Mouse (Mus musculus) right cerebral cortex, postnatal 25 days (tissue): ENCODE data around the gene Poc1b.
"Not testable (repeated sequence)": the region's sequence is repeated elsewhere in the genome, so short reads cannot be mapped to it uniquely, and the experiment has no call there.

Source experiments
- DNase-seq: peaks from one replicate; pipeline ENCODE4 v3.0.0; 2022

Gene Poc1b

DNA sequence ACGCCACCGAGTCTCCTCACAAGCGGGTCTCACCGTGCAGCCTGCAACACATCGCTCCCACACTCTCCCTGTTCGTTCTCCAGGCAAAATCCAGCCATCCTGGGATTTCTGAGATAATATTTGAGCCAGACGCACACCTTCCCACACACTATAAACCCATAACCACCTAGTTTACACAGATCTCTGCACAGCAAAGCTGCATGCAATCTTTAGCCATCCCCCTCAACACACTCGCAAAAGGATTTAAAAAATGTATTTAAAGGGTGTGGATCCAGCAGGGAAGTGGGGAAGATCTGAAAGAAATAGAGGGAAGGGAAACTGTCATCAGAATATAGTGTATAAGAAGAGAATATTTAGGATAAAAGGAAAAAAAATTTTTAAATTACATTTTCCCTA lies 9.4 kb downstream of the Poc1b start:
- DNase-seq: no peak

DNA sequence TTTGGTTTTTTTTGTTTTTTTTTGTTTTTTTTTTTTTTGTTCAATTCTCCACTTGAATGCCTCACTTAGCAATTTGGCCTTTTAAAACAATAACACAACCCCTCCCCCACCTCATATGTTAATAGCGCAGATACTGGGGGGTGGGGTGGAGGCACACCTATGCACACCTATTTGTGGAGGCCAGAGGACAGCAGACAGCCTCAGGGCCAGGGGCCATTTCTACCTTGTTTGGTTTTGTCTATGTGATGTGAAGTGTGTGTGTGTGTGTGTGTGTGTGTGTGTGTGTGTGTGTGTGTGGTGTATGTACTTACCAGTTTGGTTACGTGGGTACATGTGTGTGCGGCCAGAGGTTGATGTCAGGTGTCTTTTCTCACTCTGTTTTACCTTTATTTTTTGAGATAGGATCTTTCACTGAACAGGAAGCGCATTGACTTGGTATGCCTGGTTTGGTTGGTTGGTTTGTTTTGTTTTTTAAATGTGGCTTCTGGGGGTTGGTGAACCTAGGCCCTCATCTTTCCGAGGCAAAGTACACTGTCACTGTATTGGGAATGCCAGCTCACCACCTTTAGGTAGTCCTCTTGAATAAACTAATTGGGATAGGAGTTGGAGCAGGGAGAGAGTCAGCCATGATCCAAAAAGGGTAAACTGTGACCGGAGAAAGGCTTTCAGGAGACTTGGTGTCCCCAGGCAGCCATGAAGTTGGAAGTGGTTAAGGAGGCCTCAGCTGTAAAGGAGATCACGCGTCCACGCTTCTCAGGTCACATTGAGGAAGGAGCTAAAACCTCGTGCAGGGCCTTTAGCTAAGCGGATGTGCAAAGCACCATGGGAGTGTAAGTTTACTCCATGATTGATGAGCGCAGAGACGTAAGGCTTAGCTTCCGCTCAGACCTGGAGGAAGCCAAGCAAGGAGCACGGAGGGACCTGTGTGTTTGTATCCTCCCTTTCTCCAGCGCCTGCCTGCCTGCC lies 10.1 kb downstream of the Poc1b start:
- no peak for DNase-seq

DNA sequence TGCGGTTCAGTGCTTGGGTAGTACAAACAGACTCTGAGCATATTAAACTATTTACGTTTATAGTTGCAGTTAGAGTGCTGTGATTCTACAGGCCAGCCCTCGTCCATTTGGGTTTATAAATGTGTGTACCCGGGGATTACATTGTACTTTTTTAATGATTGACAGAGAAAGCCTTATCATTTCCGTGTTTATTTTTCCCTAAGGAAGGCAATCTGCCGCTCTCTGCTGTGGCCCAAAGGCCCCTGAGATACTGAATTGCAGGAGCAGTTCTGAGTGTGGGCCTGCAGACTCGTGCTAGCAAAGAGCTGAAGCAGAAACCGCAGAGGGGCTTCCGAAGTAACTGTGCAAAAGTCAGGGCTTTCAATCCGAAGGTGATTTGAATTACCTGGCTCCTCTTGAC lies 11.0 kb downstream of the Poc1b start:
- DNase-seq: no peak

DNA sequence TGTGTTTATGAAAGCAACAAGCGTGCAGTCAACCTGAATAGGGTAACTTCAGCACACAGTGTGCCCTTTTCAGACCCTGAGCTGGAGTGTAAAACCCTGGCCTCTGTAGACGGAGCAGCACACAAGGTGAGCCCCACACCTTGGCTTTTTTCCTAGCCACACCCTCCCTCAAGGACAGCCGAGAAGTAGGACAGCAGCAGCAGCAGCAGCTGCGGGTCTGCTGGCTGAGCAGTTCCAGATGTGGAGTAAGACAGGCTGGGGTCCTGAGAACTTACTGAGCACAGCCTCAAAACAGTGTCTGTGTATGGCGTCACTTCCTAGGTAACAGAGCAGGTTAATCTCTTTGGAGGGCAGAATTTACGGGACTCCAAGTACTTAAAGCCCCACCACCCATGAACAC lies 11.9 kb downstream of the Poc1b start:
- no peak for DNase-seq

DNA sequence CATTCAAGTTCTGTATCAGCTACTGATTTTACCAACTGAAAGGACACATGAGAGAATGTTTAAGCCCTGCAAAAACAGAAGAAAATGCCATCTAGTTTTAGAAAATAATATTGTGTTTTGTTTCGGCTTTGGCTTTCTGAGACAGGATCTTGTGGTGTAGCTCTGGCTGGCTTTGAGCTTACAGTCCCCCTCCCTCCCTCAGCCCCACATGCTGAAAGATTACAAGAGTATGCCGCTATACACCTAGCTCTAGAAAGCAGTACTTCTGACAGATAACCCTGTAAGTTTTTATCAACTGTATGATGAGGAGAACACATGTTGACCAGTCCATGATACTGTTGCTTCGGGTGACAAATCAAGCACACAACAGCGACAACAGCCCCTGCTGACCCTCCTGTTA lies 12.6 kb downstream of the Poc1b start:
- DNase-seq: no peak

DNA sequence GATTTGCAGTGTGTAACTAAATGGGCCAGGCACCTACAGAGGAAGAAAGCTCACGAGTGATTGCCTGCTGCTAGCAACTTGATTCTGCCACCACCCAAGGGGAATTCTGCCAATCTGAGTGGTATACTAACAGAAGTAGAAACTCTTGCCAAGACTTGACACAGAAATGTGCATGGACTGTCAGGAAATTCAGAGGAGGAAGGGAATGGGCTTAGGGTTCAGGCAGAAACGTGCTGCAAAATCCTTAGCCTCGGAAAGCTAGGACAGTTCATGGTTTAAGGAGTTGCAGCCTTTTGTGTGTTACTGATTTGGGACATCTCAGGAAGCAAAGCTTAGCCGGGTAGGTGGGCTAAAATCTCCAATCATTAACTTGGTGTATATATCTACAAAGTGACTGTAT lies 19.4 kb downstream of the Poc1b start, which contains the start of gene Phxr2:
TSS of gene Phxr2 (minus strand) at position 101 of the 400 bp plus-strand sequence.
- no peak for DNase-seq

DNA sequence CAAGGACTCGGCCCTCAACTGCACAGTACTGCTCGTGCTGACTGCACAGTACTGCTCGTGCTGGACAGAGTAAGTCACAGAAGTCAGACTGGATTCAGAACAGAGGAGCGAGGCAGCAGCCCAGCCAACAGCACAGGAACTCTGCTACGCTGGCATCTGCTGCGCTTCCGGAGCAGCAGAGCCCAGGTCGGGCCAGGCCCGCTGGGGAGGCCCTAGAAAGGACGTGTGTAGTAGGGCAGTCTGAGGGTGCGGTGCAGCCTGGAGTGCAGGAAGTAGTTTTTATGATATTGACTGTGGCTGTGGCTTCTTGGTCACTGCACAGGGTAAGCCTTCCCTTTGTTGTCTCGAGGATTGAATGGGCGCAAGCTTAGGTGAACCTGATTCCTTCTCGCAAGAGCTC lies 20.1 kb downstream of the Poc1b start:
- DNase-seq: no peak

DNA sequence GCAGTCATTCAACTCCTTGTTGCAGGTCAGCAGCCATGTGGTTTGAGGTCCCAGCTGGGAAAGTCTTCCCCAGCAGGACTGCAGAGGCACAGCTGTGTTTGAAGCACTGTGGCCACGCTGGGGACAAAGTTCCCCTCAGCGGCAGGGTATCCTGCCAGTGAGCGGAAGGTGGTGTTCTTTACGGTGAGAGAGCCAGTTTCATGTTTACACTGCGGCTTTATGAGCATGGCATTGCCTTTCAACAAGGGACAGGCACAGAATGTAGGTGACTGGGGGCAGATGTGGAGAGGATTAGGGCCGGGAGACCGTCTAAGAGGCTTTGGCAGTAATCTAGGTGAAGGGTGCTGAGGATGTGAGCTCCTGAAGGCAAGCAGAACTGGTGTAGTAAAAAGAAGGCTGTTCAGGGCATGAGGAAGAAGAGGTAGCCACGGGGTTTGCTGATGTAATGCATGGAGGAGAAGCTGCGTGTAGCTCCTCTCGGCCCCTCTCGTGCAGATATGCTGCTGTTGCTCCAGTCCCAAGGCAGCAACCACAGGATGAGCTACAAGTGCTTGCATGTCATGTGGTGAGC lies 20.9 kb downstream of the Poc1b start:
- no peak for DNase-seq

DNA sequence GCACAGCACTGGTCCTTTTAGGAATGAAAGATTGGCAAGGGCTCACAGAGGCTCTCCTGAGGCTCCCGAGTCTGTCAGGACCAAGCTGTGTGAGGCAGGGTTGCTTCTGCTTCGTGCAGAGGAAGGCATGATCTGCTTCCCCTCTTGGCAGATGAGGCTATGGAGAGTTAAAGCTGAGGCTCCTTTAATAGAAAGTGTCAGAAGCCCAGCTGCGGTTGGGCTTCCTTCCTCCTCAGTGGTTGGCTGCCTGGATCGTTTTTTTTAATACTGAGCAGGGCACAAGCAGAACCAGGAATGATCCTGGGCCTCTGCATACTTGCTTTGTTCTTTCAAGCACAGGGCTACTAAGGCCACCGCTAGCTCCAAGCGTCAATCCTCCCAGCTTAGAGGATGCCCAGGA lies 23.8 kb downstream of the Poc1b start:
- DNase-seq: no peak

DNA sequence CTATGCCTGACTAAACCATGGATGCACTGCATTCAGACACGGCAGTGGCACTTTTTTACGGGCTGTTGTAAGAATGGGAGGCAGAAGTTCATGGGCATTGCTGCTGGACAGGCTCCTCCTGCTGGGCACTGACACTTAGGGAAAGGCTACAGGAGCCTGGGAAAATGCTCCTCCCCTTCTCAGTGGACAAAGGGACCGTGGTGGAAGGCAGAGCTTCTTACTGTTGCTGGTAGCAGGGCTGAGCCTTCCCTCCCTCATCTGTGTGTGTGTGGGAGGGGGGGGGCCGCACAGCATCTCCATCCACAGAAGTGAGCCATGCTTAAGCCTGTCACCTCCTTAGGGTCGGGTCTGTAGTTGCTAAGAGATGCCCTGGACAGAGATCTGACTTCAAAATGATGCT lies 24.5 kb downstream of the Poc1b start:
- no peak for DNase-seq

DNA sequence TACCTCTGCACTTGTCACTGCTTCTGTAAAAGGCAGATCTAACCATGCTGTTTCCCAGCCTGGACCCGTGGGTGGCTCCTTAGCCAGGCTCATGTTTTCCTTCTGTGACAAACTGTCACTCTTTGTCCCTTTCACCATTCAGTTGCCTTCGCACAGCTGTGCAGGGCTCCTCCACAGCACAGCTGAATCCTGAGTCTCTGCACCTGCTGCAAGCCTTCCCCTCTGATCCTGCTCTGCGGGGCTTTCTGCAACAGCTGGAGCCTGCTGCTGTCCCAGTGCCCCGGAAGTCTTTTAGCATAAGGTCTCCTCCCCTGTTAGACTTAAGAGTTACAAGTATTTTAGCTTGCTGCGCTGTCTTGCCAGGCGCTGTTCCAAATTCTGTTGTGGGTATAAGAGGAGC lies 25.4 kb downstream of the Poc1b start:
- DNase-seq: no peak

DNA sequence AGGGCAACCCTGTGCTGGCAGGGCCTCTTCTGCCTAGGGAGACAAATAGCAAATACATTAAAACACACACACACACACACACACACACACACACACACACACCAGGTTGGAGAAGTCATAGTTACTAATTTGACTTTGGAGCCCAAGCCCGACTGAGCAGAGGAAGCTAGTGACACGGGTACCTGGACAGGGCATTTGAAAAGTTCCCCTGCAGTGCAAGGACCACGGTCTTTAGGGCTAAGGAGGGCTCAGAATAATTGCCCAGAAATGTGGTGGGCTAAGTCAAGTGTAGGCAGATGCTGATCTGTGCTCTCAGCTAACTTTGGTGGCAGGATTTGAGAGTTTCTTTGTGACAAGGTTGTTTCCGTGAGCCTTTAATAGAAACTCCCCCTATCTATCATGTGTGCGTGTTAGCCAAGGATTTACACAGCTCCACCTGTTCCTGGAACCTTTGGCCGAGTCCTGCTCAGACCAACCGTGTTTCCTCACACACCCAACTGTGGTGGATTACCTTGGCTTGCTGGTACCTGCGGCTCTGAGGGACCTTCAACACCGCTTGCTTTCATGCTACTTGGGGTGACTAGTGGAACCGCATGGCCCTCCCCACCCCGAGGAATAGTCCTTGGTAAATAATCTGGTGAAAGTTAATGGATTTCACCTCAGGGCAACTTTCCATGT lies 25.9 kb downstream of the Poc1b start:
- DNase-seq: no peak

DNA sequence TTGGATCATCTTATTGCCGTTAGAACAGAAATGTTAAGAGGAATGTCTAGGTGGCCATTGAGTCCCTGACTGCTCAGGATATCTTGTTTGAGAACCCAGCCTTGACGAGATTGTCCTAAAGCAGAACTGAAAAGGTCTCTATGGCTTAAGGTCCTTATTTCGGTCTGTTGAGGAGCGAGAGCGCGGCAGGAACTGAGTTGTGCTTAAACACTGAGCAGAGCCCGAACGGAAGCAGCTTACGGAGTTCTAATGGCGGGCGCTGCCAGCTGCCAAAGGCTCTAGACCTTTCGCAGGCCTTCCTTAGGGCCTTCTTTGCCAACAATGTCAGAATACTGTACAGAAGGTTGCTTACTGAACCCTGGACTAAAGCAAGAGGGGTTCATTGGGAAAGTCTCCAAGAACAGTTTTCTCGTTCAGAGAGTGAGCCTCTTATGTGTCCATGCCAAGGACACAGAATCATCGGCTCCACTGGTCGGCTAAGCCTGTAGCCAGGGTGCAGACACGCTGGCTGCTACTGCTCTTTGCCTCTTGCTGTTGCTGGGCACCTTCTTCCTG lies 26.6 kb downstream of the Poc1b start:
- no peak for DNase-seq

DNA sequence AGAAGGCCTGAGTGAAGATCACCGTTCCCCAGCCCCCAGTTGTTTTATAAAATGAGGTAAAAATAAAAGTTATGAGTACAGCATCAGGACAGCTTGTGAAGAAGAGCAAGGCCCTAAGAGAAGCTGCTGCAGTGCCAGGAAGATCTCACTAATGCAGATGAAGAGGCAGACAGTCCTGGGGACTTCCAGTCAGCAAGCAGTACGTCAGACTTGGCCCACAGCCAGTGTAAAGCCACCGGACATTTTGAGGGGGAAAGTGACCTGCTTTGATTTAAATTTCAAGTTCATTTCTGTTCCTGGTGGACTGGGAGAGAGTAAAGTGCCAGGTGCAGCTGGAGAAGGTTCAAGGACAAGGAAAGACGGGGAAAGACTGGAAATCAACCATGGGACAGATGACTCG lies 29.5 kb downstream of the Poc1b start:
- DNase-seq: no peak

DNA sequence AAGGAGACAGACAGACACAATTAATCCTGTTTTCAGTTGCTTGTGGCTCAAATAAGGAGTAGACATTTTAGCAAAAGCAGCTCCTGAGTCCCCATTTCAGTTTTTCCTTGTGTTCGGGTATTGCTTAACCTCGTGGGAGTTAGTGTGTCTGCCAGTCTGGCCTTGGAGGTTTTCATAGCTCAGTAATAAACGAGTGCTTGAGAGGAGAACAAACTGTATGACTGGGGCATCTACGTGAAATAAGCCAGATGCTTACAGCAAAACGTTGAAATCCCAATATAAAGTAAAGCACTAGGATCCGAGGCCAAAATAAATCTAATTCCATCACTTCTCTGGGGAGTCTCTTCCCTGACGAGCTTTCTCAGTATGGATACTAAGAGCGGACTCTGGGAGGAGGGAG lies 38.8 kb downstream of the Poc1b start:
- no peak for DNase-seq

DNA sequence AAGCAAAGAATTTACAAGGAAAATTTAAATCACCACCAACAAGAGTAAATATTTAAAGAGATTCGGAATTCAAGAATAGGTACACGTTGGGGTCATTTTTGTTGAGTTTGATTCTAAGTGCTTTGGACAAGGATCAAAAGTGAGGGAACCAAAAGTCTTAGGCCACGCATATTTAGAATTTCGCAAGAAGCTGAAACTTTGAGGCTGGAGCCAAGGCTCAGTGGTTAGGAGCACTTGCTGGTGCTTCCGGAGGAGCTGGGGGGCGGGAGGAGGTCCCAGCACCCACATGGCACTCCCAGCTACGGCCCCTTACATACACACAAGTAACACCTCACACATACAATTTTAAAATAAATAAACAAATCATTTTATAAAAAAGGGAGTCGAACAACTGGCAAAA lies 39.8 kb downstream of the Poc1b start:
- no peak for DNase-seq

DNA sequence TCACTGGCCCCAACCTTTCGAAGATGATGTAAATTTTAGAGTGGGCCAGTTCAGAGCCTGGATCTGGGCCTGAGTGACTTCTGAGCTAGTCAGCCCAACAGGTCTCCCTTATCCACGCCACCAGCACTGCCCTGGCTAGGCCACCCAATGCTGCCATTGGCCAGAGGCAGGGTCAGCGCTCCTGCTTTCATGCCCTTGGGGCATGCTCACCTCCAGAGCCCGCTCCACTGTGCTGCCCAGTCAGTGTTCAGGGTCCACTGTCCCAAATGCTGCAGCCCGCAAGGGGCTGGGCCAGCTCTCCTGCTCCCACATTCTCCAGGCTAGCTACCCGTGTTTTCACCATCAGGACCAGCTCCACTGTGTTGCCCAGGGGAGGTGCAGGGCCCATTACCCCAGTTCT lies 43.2 kb downstream of the Poc1b start:
- DNase-seq: no peak

DNA sequence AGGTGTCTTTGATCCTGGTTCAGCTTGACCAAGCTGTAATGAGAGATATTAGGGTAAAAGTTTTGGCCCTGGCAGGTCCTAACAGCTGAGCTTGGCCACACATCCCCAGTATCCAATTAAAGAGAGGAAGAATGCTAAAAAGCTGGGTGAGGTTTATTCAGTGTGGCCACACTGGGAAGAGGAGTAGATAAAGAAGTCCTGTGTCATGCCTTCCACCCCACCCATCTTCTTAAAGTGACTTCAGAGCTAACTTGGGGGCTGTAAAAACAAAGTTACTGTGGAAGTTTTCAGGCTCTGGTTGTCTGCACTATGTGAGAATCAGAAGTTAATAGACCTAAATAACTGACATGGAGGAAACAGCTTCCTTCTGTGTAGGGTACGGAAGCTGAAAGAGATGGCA lies 44.7 kb downstream of the Poc1b start:
- no peak for DNase-seq

DNA sequence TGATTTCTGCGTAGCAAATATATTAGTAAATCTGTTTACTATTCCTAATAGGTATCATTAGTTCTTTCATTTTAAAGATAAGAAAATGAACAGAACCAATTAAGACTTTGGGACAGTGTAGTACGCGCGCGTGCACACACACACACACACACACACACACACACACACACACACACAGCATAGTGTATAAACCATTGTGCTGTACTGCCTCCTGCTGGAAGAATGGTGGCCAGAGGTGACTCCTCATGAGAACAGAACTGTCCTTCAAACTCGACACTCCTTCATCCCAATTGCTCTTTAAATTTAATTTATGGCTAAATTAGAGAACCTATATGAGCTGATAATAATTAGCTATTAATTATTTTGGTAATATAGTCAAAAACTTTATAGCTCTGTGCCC lies 45.2 kb downstream of the Poc1b start:
- DNase-seq: no peak

DNA sequence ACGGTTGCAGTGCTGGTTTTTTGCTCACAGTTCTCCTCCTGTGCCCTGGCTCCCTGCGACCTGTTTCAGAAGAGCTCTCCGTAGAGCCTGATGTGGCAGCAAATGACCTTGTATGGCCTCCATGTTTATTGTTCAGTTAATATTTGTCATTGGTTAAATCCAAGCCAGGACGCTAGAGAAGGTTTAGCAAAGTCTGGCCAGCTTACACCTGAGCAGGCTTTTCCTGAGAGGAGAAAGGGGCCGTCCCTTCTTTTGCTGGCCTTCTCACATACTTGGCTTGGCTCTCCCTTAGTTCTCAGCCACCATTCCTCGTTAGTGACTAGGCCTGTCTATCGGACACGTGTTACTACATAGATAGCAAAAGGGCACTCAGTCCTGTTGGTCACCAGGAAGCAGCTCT lies 47.8 kb downstream of the Poc1b start:
- no peak for DNase-seq

DNA sequence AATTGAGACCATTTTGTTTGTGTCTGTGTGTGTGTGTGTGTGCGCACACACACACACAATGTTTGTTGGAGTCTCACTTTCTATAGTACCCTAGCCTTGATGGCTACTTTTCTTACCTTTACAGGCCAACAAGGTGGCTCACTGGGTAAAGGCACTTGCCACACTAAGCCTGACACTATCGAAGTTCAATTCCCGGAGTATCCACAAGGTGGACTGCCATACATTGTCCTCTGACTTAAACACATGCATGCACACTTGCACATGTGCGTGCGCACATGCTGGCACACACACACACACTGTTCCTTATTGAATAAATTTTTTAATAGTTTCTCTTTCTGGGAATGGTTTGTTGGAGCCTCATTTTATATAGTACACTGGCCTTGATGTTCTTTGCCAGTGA lies 50.0 kb downstream of the Poc1b start:
- no peak for DNase-seq

DNA sequence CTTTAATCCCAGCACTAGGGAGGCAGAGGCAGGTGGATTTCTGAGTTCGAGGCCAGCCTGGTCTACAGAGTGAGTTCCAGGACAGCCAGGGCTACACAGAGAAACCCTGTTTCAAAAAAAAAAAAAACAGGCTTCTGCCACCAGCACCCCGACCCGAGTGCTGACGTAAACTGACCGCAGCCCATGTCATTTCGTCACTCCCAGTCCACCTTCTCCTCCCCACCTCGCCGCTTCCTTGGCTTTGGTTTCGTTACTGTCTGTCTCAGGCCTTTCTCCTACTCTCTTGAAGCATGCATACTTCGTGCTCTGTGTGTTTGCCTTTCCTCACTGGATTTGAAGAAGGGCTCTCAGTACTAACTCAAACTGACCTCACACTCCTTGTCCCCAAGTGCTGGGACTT lies 50.9 kb downstream of the Poc1b start:
- not testable (repeated sequence) for DNase-seq

DNA sequence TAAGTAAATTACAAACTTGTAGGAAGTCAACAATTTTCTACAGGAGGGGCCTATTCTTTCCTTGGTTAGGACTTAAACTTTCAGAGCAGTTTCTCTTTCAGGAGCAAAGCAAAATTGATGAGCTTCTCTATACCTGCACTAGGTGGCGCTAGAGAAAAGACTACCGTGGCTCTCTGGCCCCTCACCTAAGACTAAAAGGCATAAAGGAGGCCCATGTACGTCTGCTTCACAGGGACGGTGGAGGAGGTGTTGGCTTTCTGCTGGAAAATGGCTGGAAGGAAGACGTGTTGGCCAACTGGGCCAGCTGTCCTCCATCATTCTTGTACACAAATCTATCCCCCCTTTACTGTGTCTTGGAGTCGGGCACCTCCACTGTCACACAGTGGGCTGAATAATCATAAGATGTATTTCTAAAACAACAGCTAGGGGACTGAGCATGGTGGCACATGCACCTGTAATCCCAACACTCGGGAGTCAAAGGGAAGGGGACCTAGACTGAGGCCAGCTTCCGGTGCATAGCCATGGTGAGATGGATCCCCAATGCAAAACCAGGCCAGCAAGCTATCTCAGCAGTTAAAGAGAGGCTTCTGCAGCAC lies 55.2 kb downstream of the Poc1b start:
- no peak for DNase-seq
